Mouse (Mus musculus) stomach, postnatal 0 days (tissue): ENCODE data around the gene Asb5. TPM values are rescaled to one million over a fixed set of nuclear protein-coding genes. Genes with fewer than 3 reads are reported as not detected.

Experiments
- ATAC-seq: fragments of 200-750 bp; cut with Nextera tagmentation; 2 replicates; pipeline ENCODE4 v1.8.0; 2017; ENCODE audit not compliant: low FRiP score, low TSS enrichment
- DNase-seq: peaks from one replicate; pipeline ENCODE4 v3.0.0-alpha.2; 2016; ENCODE audit warnings: low spot score
- H3K27ac ChIP-seq: fragments of 300-500 bp; sonication (generic); replicated peaks from 2 replicates; pipeline ENCODE4 v1.5.1; 2014; ENCODE audit warnings: mild to moderate bottlenecking, control low read depth
- H3K27me3 ChIP-seq: fragments of 300-500 bp; sonication (generic); 2 replicates; pipeline ENCODE4 v1.6.1; 2014; ENCODE audit warnings: low read length; ENCODE audit not compliant: control insufficient read depth, insufficient read depth
- H3K36me3 ChIP-seq: fragments of 300-500 bp; sonication (generic); 2 replicates; pipeline ENCODE4 v1.6.1; 2014; ENCODE audit warnings: low read length, mixed read lengths; ENCODE audit not compliant: control insufficient read depth, insufficient read depth
- H3K4me1 ChIP-seq: fragments of 300-500 bp; sonication (generic); replicated peaks from 2 replicates; pipeline ENCODE4 v1.6.1; 2014; ENCODE audit warnings: antibody characterized with exemption; ENCODE audit not compliant: control insufficient read depth, insufficient read depth
- H3K4me2 ChIP-seq: fragments of 300-500 bp; sonication (generic); replicated peaks from 2 replicates; pipeline ENCODE4 v1.6.1; 2014; ENCODE audit warnings: low read depth, mild to moderate bottlenecking, control low read depth, moderate library complexity
- H3K4me3 ChIP-seq: fragments of 300-500 bp; sonication (generic); 2 replicates; pipeline ENCODE4 v1.5.1; 2014; ENCODE audit warnings: low read depth, low read length, control low read depth
- H3K9ac ChIP-seq: fragments of 300-500 bp; sonication (generic); 2 replicates; pipeline ENCODE4 v1.6.1; 2014; ENCODE audit warnings: mild to moderate bottlenecking, low read length, control low read depth, mixed read lengths
- H3K9me3 ChIP-seq: fragments of 300-500 bp; sonication (generic); 2 replicates; pipeline ENCODE4 v1.6.1; 2016; ENCODE audit warnings: low read length; ENCODE audit not compliant: control insufficient read depth
- CTCF ChIP-seq: IDR thresholded peaks from 2 replicates; pipeline ENCODE4 v1.5.1; 2016; ENCODE audit warnings: antibody characterized with exemption, low read depth, mild to moderate bottlenecking, moderate library complexity
- EP300 ChIP-seq: optimal IDR thresholded peaks from 2 replicates; pipeline ENCODE3; 2016; ENCODE audit warnings: antibody characterized with exemption
- WGBS: fragments of 180-500 bp; shearing (Covaris S2); extraction: QIAGEN DNeasy Blood & Tissue Kit; methylation state at CpG from one replicate; pipeline ENCODE4 v1.1.7; 2014; 5-methylcytosine and 5-hydroxymethylcytosine counted together
- polyA plus RNA-seq: library from polyadenylated mRNA; unstranded; fragments of >200 nt; fragmentation: Nextera tagmentation; extraction: Ambion mirVana; gene quantifications from 2 replicates; pipeline ENCODE4 v1.2.1, GENCODE M21; 2015

The Asb5 gene
- 3.8 and 4.2 TPM in 2 replicates for polyA plus RNA-seq

- Histone ChIP-seq H3K4me1 (no peaks in the 10 kb centered on the region), H3K9me3 (no peaks in the 10 kb centered on the region), H3K4me2 (peak within 1 kb of the TSS; percentile 61), H3K27me3 (no peaks in the 10 kb centered on the region), H3K36me3 (no peaks in the 10 kb centered on the region), H3K9ac (peak within 1 kb of the TSS; percentile 89), H3K27ac (peak within 1 kb of the TSS; percentile 89), H3K4me3 (peak within 1 kb of the TSS; percentile 98)
- peak; percentile 97 for DNase-seq
- peak; percentile 97 for ATAC-seq
- no peak for TF ChIP-seq CTCF
- under 1% methylated on average over 79 of the region's 89 CpGs for WGBS
Observed at GRCm38 (mm10) chr8:54529382-54530296, at the start of gene Asb5, which contains the start of gene Spcs3. TSS of gene Asb5 (plus strand) at chr8:54529580. TSS of gene Spcs3 (minus strand) at chr8:54529998.

- WGBS, result 36% methylated on average over 19 of the region's 19 CpGs
- H3K27ac ChIP-seq, result no peak overlapping the region
- H3K27me3 ChIP-seq, result no peaks in the 10 kb centered on the region
- H3K4me2 ChIP-seq, result peak overlapping the region; percentile 34; the same call in 1 of the 2 replicates
- no peak for DNase-seq
- ATAC-seq, result no peak
- 0 out of 2 replicates have a peak overlapping the region, but pooled peaks have one; percentile 0 for H3K4me3 ChIP-seq
- no peak for TF ChIP-seq EP300
- TF ChIP-seq CTCF, result no peak
- H3K9ac ChIP-seq, result no peak overlapping the region
- H3K36me3 ChIP-seq, result no peaks in the 10 kb centered on the region
- H3K9me3 ChIP-seq, result no peaks in the 10 kb centered on the region
- H3K4me1 ChIP-seq, result no peaks in the 10 kb centered on the region
Observed at GRCm38 (mm10) chr8:54486555-54487273, 42.7 kb upstream of the Asb5 start.

- no peak overlapping the region for H3K4me3 ChIP-seq
Observed at GRCm38 (mm10) chr8:54488437-54488836, 40.9 kb upstream of the Asb5 start.

GRCm38 (mm10) chr8:54491057-54491690 lies 38.2 kb upstream of the Asb5 start:
- H3K4me1 ChIP-seq, result no peaks in the 10 kb centered on the region
- H3K4me3 ChIP-seq, result no peak overlapping the region
- no peak overlapping the region for H3K9ac ChIP-seq
- no peak overlapping the region for H3K4me2 ChIP-seq
- TF ChIP-seq CTCF (peak; percentile 93), EP300 (no peak)
- no peaks in the 10 kb centered on the region for H3K9me3 ChIP-seq
- WGBS, result 16% methylated on average over 6 of the region's 6 CpGs
- DNase-seq (no peak), ATAC-seq (no peak)
- no peak overlapping the region for H3K27ac ChIP-seq
- no peaks in the 10 kb centered on the region for H3K36me3 ChIP-seq
- no peaks in the 10 kb centered on the region for H3K27me3 ChIP-seq

More at GRCm38 (mm10) chr8:54488437-54488836, 40.9 kb upstream of the Asb5 start:
- H3K27ac ChIP-seq, result no peak overlapping the region
- DNase-seq, result no peak
- no peaks in the 10 kb centered on the region for H3K9me3 ChIP-seq
- H3K27me3 ChIP-seq, result no peaks in the 10 kb centered on the region
- no peaks in the 10 kb centered on the region for H3K36me3 ChIP-seq
- ATAC-seq, result no peak
- WGBS, result 75% methylated on average over 4 of the region's 4 CpGs
- H3K4me2 ChIP-seq, result no peak overlapping the region
- no peaks in the 10 kb centered on the region for H3K4me1 ChIP-seq
- no peak overlapping the region for H3K9ac ChIP-seq
- TF ChIP-seq EP300, result no peak
- TF ChIP-seq CTCF, result no peak

GRCm38 (mm10) chr8:54491934-54492333 lies 37.4 kb upstream of the Asb5 start:
- Histone ChIP-seq H3K27ac (no peak overlapping the region), H3K36me3 (no peaks in the 10 kb centered on the region), H3K4me2 (no peak overlapping the region), H3K27me3 (no peaks in the 10 kb centered on the region), H3K4me3 (no peak overlapping the region), H3K4me1 (no peaks in the 10 kb centered on the region), H3K9ac (no peak overlapping the region), H3K9me3 (no peaks in the 10 kb centered on the region)
- WGBS, result 68% methylated on average over 4 of the region's 4 CpGs
- no peak for TF ChIP-seq CTCF
- no peak for TF ChIP-seq EP300
- no peak for ATAC-seq
- no peak for DNase-seq
